Mouse (Mus musculus) cerebellum, adult 2 months (tissue): ENCODE results near the gene Mcf2l. TPM values are rescaled to one million over a fixed set of nuclear protein-coding genes. Genes with fewer than 3 reads are reported as not detected.

Experiments used
- DNase-seq, 2 experiments: peaks; one replicate each; pipeline ENCODE4 v3.0.0; 2021
- H3K27ac ChIP-seq: fragments of 200-500 bp; 2 replicates; pipeline ENCODE4 v1.5.1; 2012; ENCODE audit warnings: low read length, control low read depth, inconsistent platforms; ENCODE audit not compliant: insufficient read depth
- H3K27me3 ChIP-seq: fragments of 200-500 bp; 2 replicates; pipeline ENCODE4 v1.6.1; 2012; ENCODE audit warnings: inconsistent platforms, mild to moderate bottlenecking, low read length, moderate library complexity; ENCODE audit not compliant: control insufficient read depth, insufficient read depth
- H3K4me1 ChIP-seq: fragments of 200-500 bp; 2 replicates; pipeline ENCODE4 v1.6.1; 2011; ENCODE audit warnings: low read length; ENCODE audit not compliant: control insufficient read depth, insufficient read depth
- H3K4me3 ChIP-seq: fragments of 200-500 bp; replicated peaks from 2 replicates; pipeline ENCODE3; 2011; ENCODE audit warnings: mild to moderate bottlenecking, low read depth, low read length, control low read depth; ENCODE audit not compliant: insufficient read depth
- CTCF ChIP-seq: fragments of 200-500 bp; IDR thresholded peaks from 2 replicates; pipeline ENCODE4 v1.5.1; 2011; ENCODE audit warnings: low read depth, mild to moderate bottlenecking, control low read depth, low read length, moderate library complexity, borderline replicate concordance; ENCODE audit not compliant: insufficient read depth
- POLR2A ChIP-seq: fragments of 200-500 bp; IDR thresholded peaks from 2 replicates; pipeline ENCODE4 v1.6.1; 2011; ENCODE audit warnings: low read length, control low read depth, borderline replicate concordance; ENCODE audit not compliant: insufficient read depth
- WGBS: fragments of 180-500 bp; shearing (Covaris S2); methylation state at CpG from one replicate; pipeline ENCODE4 v1.1.7; 2018; 5-methylcytosine and 5-hydroxymethylcytosine counted together
- polyA plus RNA-seq: library from polyadenylated mRNA; depleted of rRNA; stranded (reverse); fragments of >200 nt; gene quantifications from 2 replicates; pipeline ENCODE4 v1.2.3, GENCODE M21; 2012

Mcf2l gene
- polyA plus RNA-seq, 1 experiment: 158 TPM

- H3K4me3 ChIP-seq: peak overlapping the region; percentile 85
- H3K27me3 ChIP-seq: no peaks in the 10 kb centered on the region
- 0 out of 2 replicates have a peak, but pooled peaks have one; percentile 17 for TF ChIP-seq POLR2A
- TF ChIP-seq CTCF: no peak
- H3K4me1 ChIP-seq: peaks cover 35% of the 10 kb centered on the region
- H3K27ac ChIP-seq: peak overlapping the region; percentile 94
- 5% methylated on average over 8 of the region's 8 CpGs for WGBS
- peak; percentile 96 to 97 for DNase-seq
Observed at GRCm38 (mm10) chr8:12874194-12874791, 687 bp downstream of the Mcf2l start.

- peak in 1 of 2 experiments; percentile 53 for DNase-seq
- Histone ChIP-seq H3K27me3 (no peaks in the 10 kb centered on the region), H3K4me3 (peak overlapping the region; percentile 28), H3K4me1 (peaks cover 40% of the 10 kb centered on the region), H3K27ac (peak overlapping the region; percentile 94)
- 28% methylated on average over 4 of the region's 4 CpGs for WGBS
- TF ChIP-seq CTCF: no peak
- no peak for TF ChIP-seq POLR2A
Observed at GRCm38 (mm10) chr8:12874971-12875370, 1.4 kb downstream of the Mcf2l start.

- TF ChIP-seq POLR2A: no peak
- no peak for TF ChIP-seq CTCF
- 62% methylated on average over 6 of the region's 6 CpGs for WGBS
- Histone ChIP-seq H3K4me3 (no peak overlapping the region), H3K4me1 (peaks cover 48% of the 10 kb centered on the region), H3K27me3 (no peaks in the 10 kb centered on the region), H3K27ac (no peak overlapping the region)
- no peak for DNase-seq
Observed at GRCm38 (mm10) chr8:12877126-12877525, 3.5 kb downstream of the Mcf2l start.

- no peak overlapping the region for H3K4me3 ChIP-seq
- peaks cover 59% of the 10 kb centered on the region for H3K4me1 ChIP-seq
- TF ChIP-seq CTCF: no peak
- no peak overlapping the region for H3K27ac ChIP-seq
- H3K27me3 ChIP-seq: no peaks in the 10 kb centered on the region
- 93% methylated on average over 6 of the region's 6 CpGs for WGBS
- DNase-seq: no peak
Observed at GRCm38 (mm10) chr8:12880163-12880562, 6.6 kb downstream of the Mcf2l start.

- Histone ChIP-seq H3K27me3 (no peaks in the 10 kb centered on the region), H3K4me3 (no peak overlapping the region), H3K4me1 (peaks cover 62% of the 10 kb centered on the region), H3K27ac (peak overlapping the region; percentile 78)
- DNase-seq: peak; percentile 58 to 70
- 50% methylated on average over 21 of the region's 21 CpGs for WGBS
- TF ChIP-seq POLR2A (no peak), CTCF (no peak)
Observed at GRCm38 (mm10) chr8:12883051-12884004, 9.7 kb downstream of the Mcf2l start.

GRCm38 (mm10) chr8:12887772-12888435 is 14.3 kb downstream of the Mcf2l start:
- no peak for TF ChIP-seq POLR2A
- TF ChIP-seq CTCF: no peak
- WGBS: 24% methylated on average over 16 of the region's 16 CpGs
- peak; percentile 56 to 60 for DNase-seq
- Histone ChIP-seq H3K4me3 (no peak overlapping the region), H3K4me1 (peaks cover 78% of the 10 kb centered on the region), H3K27me3 (no peaks in the 10 kb centered on the region), H3K27ac (peak overlapping the region; percentile 29)

- Histone ChIP-seq H3K4me3 (no peak overlapping the region), H3K27me3 (no peaks in the 10 kb centered on the region), H3K27ac (peak overlapping the region; percentile 49), H3K4me1 (peaks cover 77% of the 10 kb centered on the region)
- TF ChIP-seq CTCF (no peak), POLR2A (no peak)
- 25% methylated on average over 11 of the region's 11 CpGs for WGBS
- peak; percentile 50 to 64 for DNase-seq
Observed at GRCm38 (mm10) chr8:12889046-12889598, 15.5 kb downstream of the Mcf2l start.
